Mouse (Mus musculus): ENCODE measurements at regions not wholly inside any gene's neighbourhood (a gene's known extent, or its start where the extent isn't known, plus 50 kb on each side); places are given as distances from the start of the nearest gene placed in this dataset.

GRCm38 (mm10) chr12:54577235-54577634, 79.1 kb downstream of the Sptssa start:
- WGBS, result 59% methylated on average over 5 of the region's 5 CpGs
- Histone ChIP-seq H3K4me1 (ENCODE audit: control insufficient read depth, insufficient read depth, insufficient read length, low read length) (peaks cover 12% of the 10 kb centered on the region), H3K4me3 (ENCODE audit: low read depth, low read length) (no peak overlapping the region), H3K27ac (ENCODE audit: insufficient read depth, low read depth, low read length) (no peak overlapping the region), H3K36me3 (ENCODE audit: control insufficient read depth, insufficient read depth, low read length) (no peaks in the 10 kb centered on the region), H3K27me3 (ENCODE audit: control insufficient read depth, insufficient read depth, low read length) (no peaks in the 10 kb centered on the region)
- TF ChIP-seq CTCF (IDR thresholded peaks at IDR 0.05; ENCODE audit: extremely low read depth, insufficient read length, insufficient replicate concordance, low read depth, low read length), result no peak
- no peak for TF ChIP-seq POLR2A (IDR thresholded peaks at IDR 0.05; ENCODE audit: low read depth, low read length)

DNA sequence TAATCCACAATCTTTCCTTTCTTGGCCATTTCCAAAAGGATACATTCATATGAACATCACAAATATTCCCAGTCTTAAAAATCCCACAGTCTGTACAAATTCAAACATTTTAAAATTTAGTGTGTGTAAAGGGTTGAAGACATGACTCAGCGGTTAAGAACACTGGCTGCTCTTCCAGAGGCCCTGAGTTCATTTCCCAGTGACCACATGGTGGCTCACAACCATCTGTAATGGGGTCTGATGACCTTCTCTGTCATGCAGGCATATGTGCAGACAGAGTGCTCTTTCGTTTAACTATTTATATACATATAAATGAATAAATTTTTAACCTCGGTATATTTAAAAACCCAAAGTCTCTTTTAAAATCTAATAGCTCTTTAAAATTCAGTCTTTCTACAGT, 79.6 kb downstream of the Sptssa start:
- peaks cover 12% of the 10 kb centered on the region for H3K4me1 ChIP-seq (ENCODE audit: control insufficient read depth, insufficient read depth, insufficient read length, low read length)
- no peak overlapping the region for H3K27ac ChIP-seq (ENCODE audit: insufficient read depth, low read depth, low read length)
- TF ChIP-seq POLR2A (IDR thresholded peaks at IDR 0.05; ENCODE audit: low read depth, low read length) (no peak), CTCF (IDR thresholded peaks at IDR 0.05; ENCODE audit: extremely low read depth, insufficient read length, insufficient replicate concordance, low read depth, low read length) (no peak)
- 63% methylated on average over 3 of the region's 3 CpGs for WGBS
- no peaks in the 10 kb centered on the region for H3K27me3 ChIP-seq (ENCODE audit: control insufficient read depth, insufficient read depth, low read length)
- H3K36me3 ChIP-seq (ENCODE audit: control insufficient read depth, insufficient read depth, low read length), result no peaks in the 10 kb centered on the region
- no peak overlapping the region for H3K4me3 ChIP-seq (ENCODE audit: low read depth, low read length)

- no peaks in the 10 kb centered on the region for H3K27me3 ChIP-seq (ENCODE audit: control insufficient read depth, insufficient read depth, low read length)
- no peaks in the 10 kb centered on the region for H3K36me3 ChIP-seq (ENCODE audit: control insufficient read depth, insufficient read depth, low read length)
- WGBS, result 98% methylated on average over 8 of the region's 8 CpGs
- TF ChIP-seq POLR2A (IDR thresholded peaks at IDR 0.05; ENCODE audit: low read depth, low read length), result no peak
- TF ChIP-seq CTCF (IDR thresholded peaks at IDR 0.05; ENCODE audit: extremely low read depth, insufficient read length, insufficient replicate concordance, low read depth, low read length), result no peak
- no peak overlapping the region for H3K4me3 ChIP-seq (ENCODE audit: low read depth, low read length)
- peaks cover 22% of the 10 kb centered on the region for H3K4me1 ChIP-seq (ENCODE audit: control insufficient read depth, insufficient read depth, insufficient read length, low read length)
- no peak overlapping the region for H3K27ac ChIP-seq (ENCODE audit: insufficient read depth, low read depth, low read length)
Measured at GRCm38 (mm10) chr12:54572866-54573265, 83.5 kb downstream of the Sptssa start.

DNA sequence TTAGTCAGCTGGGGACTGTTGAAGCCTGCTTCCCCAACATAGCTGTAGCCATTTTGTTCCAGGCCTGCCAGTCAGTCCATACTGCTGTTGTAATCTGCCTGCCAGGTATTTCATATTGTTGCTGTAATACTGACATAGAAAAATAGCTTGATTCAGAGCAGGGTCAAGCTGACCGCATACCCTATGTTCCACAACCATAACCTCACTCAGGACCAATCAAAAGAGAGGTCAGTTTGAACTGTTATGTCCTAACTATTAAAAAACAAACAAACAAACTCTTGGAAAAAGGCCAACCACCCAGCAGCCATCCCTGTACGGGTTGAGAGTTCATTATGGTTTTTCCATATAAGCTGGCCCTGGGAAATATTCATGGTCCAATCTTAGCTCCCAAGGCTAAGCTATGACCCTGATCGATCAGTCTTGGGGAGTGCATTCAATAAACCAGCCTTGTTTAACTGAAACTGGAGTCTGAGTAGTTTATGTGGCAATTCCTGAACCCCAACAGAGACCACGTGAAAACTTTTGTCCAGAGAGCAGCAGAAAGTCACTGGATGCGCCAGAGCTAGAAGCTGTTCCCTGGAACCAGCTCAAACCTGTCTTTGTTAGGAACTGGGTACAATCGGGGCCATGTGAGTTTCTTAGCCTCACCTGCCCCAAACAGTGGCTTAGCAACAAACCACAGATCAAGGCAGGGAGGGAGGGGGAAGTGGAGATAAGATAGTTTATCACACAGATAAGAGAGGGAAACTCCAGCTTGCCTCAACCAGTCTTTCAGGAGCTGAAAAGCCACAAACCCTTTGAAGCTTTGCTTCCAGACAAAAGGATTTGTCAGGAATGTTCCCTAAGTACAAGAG, 88.1 kb downstream of the Sptssa start:
- Histone ChIP-seq H3K27me3 (ENCODE audit: control insufficient read depth, insufficient read depth, low read length) (no peaks in the 10 kb centered on the region), H3K4me1 (ENCODE audit: control insufficient read depth, insufficient read depth, insufficient read length, low read length) (peaks cover 14% of the 10 kb centered on the region), H3K27ac (ENCODE audit: insufficient read depth, low read depth, low read length) (peak overlapping the region; percentile 59), H3K36me3 (ENCODE audit: control insufficient read depth, insufficient read depth, low read length) (no peaks in the 10 kb centered on the region), H3K4me3 (ENCODE audit: low read depth, low read length) (no peak overlapping the region)
- WGBS, result 28% methylated on average over 6 of the region's 6 CpGs
- TF ChIP-seq CTCF (IDR thresholded peaks at IDR 0.05; ENCODE audit: extremely low read depth, insufficient read length, insufficient replicate concordance, low read depth, low read length) (no peak), POLR2A (IDR thresholded peaks at IDR 0.05; ENCODE audit: low read depth, low read length) (no peak)

- H3K4me3 ChIP-seq (ENCODE audit: low read depth, low read length), result no peak overlapping the region
- no peaks in the 10 kb centered on the region for H3K36me3 ChIP-seq (ENCODE audit: control insufficient read depth, insufficient read depth, low read length)
- peaks cover 14% of the 10 kb centered on the region for H3K4me1 ChIP-seq (ENCODE audit: control insufficient read depth, insufficient read depth, insufficient read length, low read length)
- WGBS, result 91% methylated on average over 3 of the region's 3 CpGs
- TF ChIP-seq CTCF (IDR thresholded peaks at IDR 0.05; ENCODE audit: extremely low read depth, insufficient read length, insufficient replicate concordance, low read depth, low read length) (no peak), POLR2A (IDR thresholded peaks at IDR 0.05; ENCODE audit: low read depth, low read length) (no peak)
- no peaks in the 10 kb centered on the region for H3K27me3 ChIP-seq (ENCODE audit: control insufficient read depth, insufficient read depth, low read length)
- no peak overlapping the region for H3K27ac ChIP-seq (ENCODE audit: insufficient read depth, low read depth, low read length)
Measured at GRCm38 (mm10) chr12:54567426-54567790, 89.0 kb downstream of the Sptssa start.

- H3K27ac ChIP-seq (ENCODE audit: insufficient read depth, low read depth, low read length), result no peak overlapping the region
- H3K4me3 ChIP-seq (ENCODE audit: low read depth, low read length), result no peak overlapping the region
- H3K36me3 ChIP-seq (ENCODE audit: control insufficient read depth, insufficient read depth, low read length), result no peaks in the 10 kb centered on the region
- TF ChIP-seq CTCF (IDR thresholded peaks at IDR 0.05; ENCODE audit: extremely low read depth, insufficient read length, insufficient replicate concordance, low read depth, low read length), result no peak
- WGBS, result 92% methylated on average over 23 of the region's 23 CpGs
- no peaks in the 10 kb centered on the region for H3K27me3 ChIP-seq (ENCODE audit: control insufficient read depth, insufficient read depth, low read length)
- peaks cover 14% of the 10 kb centered on the region for H3K4me1 ChIP-seq (ENCODE audit: control insufficient read depth, insufficient read depth, insufficient read length, low read length)
Measured at GRCm38 (mm10) chr12:54566532-54567425, 89.6 kb downstream of the Sptssa start.

- no peak overlapping the region for H3K27ac ChIP-seq (ENCODE audit: insufficient read depth, low read depth, low read length)
- no peaks in the 10 kb centered on the region for H3K27me3 ChIP-seq (ENCODE audit: control insufficient read depth, insufficient read depth, low read length)
- no peaks in the 10 kb centered on the region for H3K36me3 ChIP-seq (ENCODE audit: control insufficient read depth, insufficient read depth, low read length)
- 88% methylated on average over 4 of the region's 4 CpGs for WGBS
- TF ChIP-seq CTCF (IDR thresholded peaks at IDR 0.05; ENCODE audit: extremely low read depth, insufficient read length, insufficient replicate concordance, low read depth, low read length), result no peak
- TF ChIP-seq POLR2A (IDR thresholded peaks at IDR 0.05; ENCODE audit: low read depth, low read length), result no peak
- H3K4me3 ChIP-seq (ENCODE audit: low read depth, low read length), result no peak overlapping the region
- peaks cover 3% of the 10 kb centered on the region; the same call in 1 of the 2 replicates for H3K4me1 ChIP-seq (ENCODE audit: control insufficient read depth, insufficient read depth, insufficient read length, low read length)
Measured at GRCm38 (mm10) chr12:54561981-54562380, 94.4 kb downstream of the Sptssa start.
